Mouse (Mus musculus) intestine, postnatal 0 days (tissue): ENCODE results near the gene Slc3a2. TPM values are rescaled to one million over a fixed set of nuclear protein-coding genes. Genes with fewer than 3 reads are reported as not detected.
"Not testable (repeated sequence)": the region's sequence is repeated elsewhere in the genome, so short reads cannot be mapped to it uniquely, and the experiment has no call there.

Experiments used
- ATAC-seq: fragments of 200-750 bp; cut with Nextera tagmentation; 2 replicates; pipeline ENCODE4 v1.8.0; 2017; ENCODE audit warnings: mild to moderate bottlenecking, moderate TSS enrichment, moderate library complexity
- H3K27ac ChIP-seq: fragments of 300-500 bp; sonication (generic); 2 replicates; pipeline ENCODE4 v1.5.1; 2014; ENCODE audit warnings: mild to moderate bottlenecking, low read depth, low read length, moderate library complexity
- H3K27me3 ChIP-seq: fragments of 300-500 bp; sonication (generic); replicated peaks from 2 replicates; pipeline ENCODE4 v1.6.1; 2014; ENCODE audit warnings: low read length, mixed read lengths; ENCODE audit not compliant: control insufficient read depth, insufficient read depth
- H3K36me3 ChIP-seq: fragments of 300-500 bp; sonication (generic); 2 replicates; pipeline ENCODE4 v1.6.1; 2014; ENCODE audit warnings: mild to moderate bottlenecking, moderate library complexity; ENCODE audit not compliant: control insufficient read depth, insufficient read depth
- H3K4me1 ChIP-seq: fragments of 300-500 bp; sonication (generic); replicated peaks from 2 replicates; pipeline ENCODE4 v1.6.1; 2014; ENCODE audit warnings: antibody characterized with exemption, low read length, mixed read lengths; ENCODE audit not compliant: control insufficient read depth, insufficient read depth
- H3K4me2 ChIP-seq: fragments of 300-500 bp; sonication (generic); replicated peaks from 2 replicates; pipeline ENCODE4 v1.6.1; 2014; ENCODE audit warnings: low read depth, mild to moderate bottlenecking, moderate library complexity
- H3K4me3 ChIP-seq: fragments of 300-500 bp; sonication (generic); 2 replicates; pipeline ENCODE4 v1.5.1; 2014; ENCODE audit warnings: low read depth, low read length
- H3K9ac ChIP-seq: fragments of 300-500 bp; sonication (generic); 2 replicates; pipeline ENCODE4 v1.6.1; 2014; ENCODE audit warnings: mild to moderate bottlenecking, low read depth, low read length
- H3K9me3 ChIP-seq: fragments of 300-500 bp; sonication (generic); 2 replicates; pipeline ENCODE4 v1.6.1; 2016; ENCODE audit warnings: mixed run types; ENCODE audit not compliant: control insufficient read depth
- CTCF ChIP-seq: sonication (generic); IDR thresholded peaks from 2 replicates; pipeline ENCODE4 v1.5.1; 2016; ENCODE audit warnings: low read depth, mild to moderate bottlenecking, control low read depth, antibody characterized with exemption, moderate library complexity
- WGBS: fragments of 180-500 bp; shearing (Covaris S2); extraction: QIAGEN DNeasy Blood & Tissue Kit; methylation state at CpG from one replicate; pipeline ENCODE4 v1.1.7; 2014; 5-methylcytosine and 5-hydroxymethylcytosine counted together
- polyA plus RNA-seq: library from polyadenylated mRNA; unstranded; fragments of >200 nt; fragmentation: Nextera tagmentation; extraction: Ambion mirVana; gene quantifications from 2 replicates; pipeline ENCODE4 v1.2.1, GENCODE M21; 2015

Slc3a2 gene
- polyA plus RNA-seq, 1 experiment from 2014 or later: 237 TPM

- Histone ChIP-seq H3K27ac (no peak overlapping the region), H3K9ac (no peak overlapping the region), H3K36me3 (peaks cover 14% of the 10 kb centered on the region), H3K9me3 (no peaks in the 10 kb centered on the region), H3K4me1 (no peaks in the 10 kb centered on the region), H3K4me3 (no peak overlapping the region), H3K4me2 (no peak overlapping the region), H3K27me3 (no peaks in the 10 kb centered on the region)
- 59% methylated on average over 3 of the region's 3 CpGs for WGBS
- no peak for TF ChIP-seq CTCF
- no peak for ATAC-seq
These were observed 11.2 kb upstream of the Slc3a2 start for GRCm38 (mm10) chr19:8734334-8734733.

DNA sequence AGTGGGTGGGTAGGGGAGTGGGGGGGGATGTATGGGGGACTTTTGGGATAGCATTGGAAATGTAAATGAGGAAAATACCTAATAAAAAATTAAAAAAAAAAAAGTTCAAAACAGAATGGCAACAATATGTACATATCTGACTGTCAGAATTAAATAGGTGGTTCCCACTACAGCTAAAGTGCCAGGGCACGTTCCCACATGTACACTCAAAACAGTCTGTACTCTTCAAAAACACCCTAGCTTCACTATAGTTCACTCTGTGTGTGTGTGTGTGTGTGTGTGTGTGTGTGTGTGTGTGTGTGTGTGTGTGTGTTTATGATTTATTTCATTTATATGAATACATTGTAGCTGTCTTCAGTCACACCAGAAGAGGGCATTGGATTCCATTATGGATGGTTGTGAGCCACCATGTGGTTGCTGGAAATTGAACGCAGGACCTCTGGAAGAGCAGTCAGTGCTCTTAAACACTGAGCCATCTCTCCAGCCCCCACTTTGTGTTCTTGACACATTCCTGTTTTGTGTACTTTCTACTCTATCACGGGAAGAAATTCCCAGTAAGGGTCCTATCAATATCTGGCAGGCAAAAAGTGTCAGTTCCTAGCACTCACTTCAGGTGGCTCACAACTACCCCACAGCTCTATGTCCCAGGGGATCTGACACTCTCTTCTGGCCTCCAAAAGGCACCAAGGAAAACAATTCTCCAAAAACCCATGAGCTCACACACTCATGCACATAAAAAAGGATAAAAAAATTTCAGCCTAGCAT, 5.3 kb upstream of the Slc3a2 start:
- not testable (repeated sequence) for H3K4me1 ChIP-seq, H3K9ac ChIP-seq, H3K27me3 ChIP-seq, H3K4me2 ChIP-seq, ATAC-seq, H3K9me3 ChIP-seq, H3K27ac ChIP-seq, H3K4me3 ChIP-seq
- 46% methylated on average over 3 of the region's 3 CpGs for WGBS
- H3K36me3 ChIP-seq: peaks cover 26% of the 10 kb centered on the region

DNA sequence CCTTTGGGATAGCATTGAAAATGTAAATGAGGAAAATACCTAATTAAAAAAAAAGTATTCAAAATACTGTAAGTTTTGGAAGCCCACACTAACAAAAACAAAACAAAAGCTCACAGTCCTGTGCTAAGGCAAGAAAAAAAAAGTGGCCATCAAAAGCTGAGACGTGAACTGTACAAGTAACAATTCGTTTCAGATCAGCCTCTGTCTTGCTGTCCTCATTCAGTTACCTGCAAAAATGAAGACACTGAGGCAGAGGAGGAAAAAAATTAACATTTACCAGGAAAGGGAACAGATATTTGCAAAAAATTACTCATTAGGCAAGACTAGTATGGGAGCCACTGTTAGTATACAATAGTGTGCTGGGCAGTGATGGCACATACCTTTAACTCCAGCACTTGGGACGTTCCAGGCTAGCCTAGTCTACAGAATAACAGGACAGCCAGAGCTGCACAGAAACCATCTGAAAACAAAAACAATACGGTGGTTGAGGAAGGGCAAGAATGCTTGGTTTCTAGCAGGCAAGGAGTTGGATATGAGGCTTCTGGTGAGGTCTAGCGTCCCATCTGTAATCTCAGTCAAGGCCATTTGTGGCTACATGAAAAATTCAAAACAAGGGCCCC, 4.4 kb upstream of the Slc3a2 start:
- Histone ChIP-seq H3K4me2 (no peak overlapping the region), H3K36me3 (peaks cover 26% of the 10 kb centered on the region), H3K27me3 (no peaks in the 10 kb centered on the region), H3K4me1 (no peaks in the 10 kb centered on the region), H3K27ac (no peak overlapping the region), H3K9ac (no peak overlapping the region), H3K4me3 (no peak overlapping the region), H3K9me3 (no peaks in the 10 kb centered on the region)
- 22% methylated on average over 5 of the region's 5 CpGs for WGBS
- ATAC-seq: no peak
- no peak for TF ChIP-seq CTCF

GRCm38 (mm10) chr19:8726609-8727390, 3.6 kb upstream of the Slc3a2 start:
- Histone ChIP-seq H3K4me2 (no peak overlapping the region), H3K9me3 (no peaks in the 10 kb centered on the region), H3K4me1 (no peaks in the 10 kb centered on the region), H3K9ac (no peak overlapping the region), H3K36me3 (peaks cover 26% of the 10 kb centered on the region), H3K4me3 (no peak overlapping the region), H3K27me3 (no peaks in the 10 kb centered on the region), H3K27ac (no peak overlapping the region)
- no peak for ATAC-seq
- no peak for TF ChIP-seq CTCF
- 30% methylated on average over 3 of the region's 3 CpGs for WGBS

DNA sequence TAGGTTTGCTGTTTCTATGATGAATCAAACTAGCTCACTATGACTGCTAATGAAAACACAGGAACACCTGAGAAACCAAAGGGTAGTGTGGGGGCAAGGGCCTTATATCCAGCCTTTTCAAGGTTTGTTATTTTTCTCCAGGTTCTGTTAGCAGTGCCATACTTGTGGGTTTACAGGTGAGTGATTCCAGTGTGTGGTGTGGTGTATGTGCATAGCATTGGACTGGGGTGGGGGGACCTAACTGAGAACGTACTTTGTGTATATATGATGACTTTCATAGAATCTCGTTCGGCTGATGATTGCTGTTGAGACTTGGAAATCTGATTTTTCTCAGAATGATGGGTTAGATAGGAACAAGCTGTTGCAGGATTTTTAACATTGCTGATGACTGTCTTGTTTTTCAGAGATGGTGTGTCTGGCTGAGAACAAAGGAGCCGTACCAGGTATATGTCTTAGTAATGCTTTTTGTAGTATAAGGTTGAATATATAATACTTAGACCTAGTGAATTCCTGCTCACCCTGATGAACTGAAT, 2.0 kb upstream of the Slc3a2 start:
- Histone ChIP-seq H3K4me1 (no peaks in the 10 kb centered on the region), H3K27me3 (no peaks in the 10 kb centered on the region), H3K27ac (no peak overlapping the region), H3K9ac (0 out of 2 replicates have a peak overlapping the region, but pooled peaks have one; percentile 88), H3K9me3 (no peaks in the 10 kb centered on the region), H3K36me3 (peaks cover 26% of the 10 kb centered on the region), H3K4me2 (peak overlapping the region; percentile 69), H3K4me3 (peak overlapping the region; percentile 71; the same call in 1 of the 2 replicates)
- ATAC-seq: no peak
- TF ChIP-seq CTCF: no peak
- WGBS: 30% methylated on average over 4 of the region's 4 CpGs

GRCm38 (mm10) chr19:8724392-8724791, 1.2 kb upstream of the Slc3a2 start:
- peak overlapping the region; percentile 86; the same call in 1 of the 2 replicates for H3K27ac ChIP-seq
- WGBS: 0% methylated on average over 2 of the region's 2 CpGs
- no peak for TF ChIP-seq CTCF
- H3K9me3 ChIP-seq: no peaks in the 10 kb centered on the region
- peak overlapping the region; percentile 71 for H3K4me3 ChIP-seq
- H3K4me2 ChIP-seq: peak overlapping the region; percentile 69
- ATAC-seq: no peak
- H3K9ac ChIP-seq: peak overlapping the region; percentile 88; the same call in 1 of the 2 replicates
- no peaks in the 10 kb centered on the region for H3K4me1 ChIP-seq
- H3K27me3 ChIP-seq: no peaks in the 10 kb centered on the region
- peaks cover 26% of the 10 kb centered on the region for H3K36me3 ChIP-seq
